Mouse (Mus musculus) heart, adult 2 months (tissue): ENCODE measurements around the gene Col6a5.

ENCODE experiments used
- CTCF ChIP-seq: fragments of 200-600 bp; IDR thresholded peaks from 2 replicates; pipeline ENCODE4 v1.8.1; 2022; ENCODE audit warnings: antibody characterized with exemption, mild to moderate bottlenecking, moderate library complexity
- EP300 ChIP-seq: fragments of 200-500 bp; IDR thresholded peaks from 2 replicates; pipeline ENCODE4 v1.6.1; 2011; ENCODE audit warnings: low read depth, low read length, control low read depth; ENCODE audit not compliant: insufficient read depth
- POLR2A ChIP-seq: fragments of 200-500 bp; IDR thresholded peaks from 2 replicates; pipeline ENCODE4 v1.6.1; 2011; ENCODE audit warnings: mild to moderate bottlenecking, low read depth, low read length, control low read depth; ENCODE audit not compliant: insufficient read depth

- no peak for TF ChIP-seq CTCF
- no peak for TF ChIP-seq EP300
- TF ChIP-seq POLR2A, result no peak
Measured at GRCm38 (mm10) chr9:105923659-105924058, 36.8 kb downstream of the Col6a5 start.
